Mouse (Mus musculus): Measurements from ENCODE around the gene Syk.

Syk gene

DNA sequence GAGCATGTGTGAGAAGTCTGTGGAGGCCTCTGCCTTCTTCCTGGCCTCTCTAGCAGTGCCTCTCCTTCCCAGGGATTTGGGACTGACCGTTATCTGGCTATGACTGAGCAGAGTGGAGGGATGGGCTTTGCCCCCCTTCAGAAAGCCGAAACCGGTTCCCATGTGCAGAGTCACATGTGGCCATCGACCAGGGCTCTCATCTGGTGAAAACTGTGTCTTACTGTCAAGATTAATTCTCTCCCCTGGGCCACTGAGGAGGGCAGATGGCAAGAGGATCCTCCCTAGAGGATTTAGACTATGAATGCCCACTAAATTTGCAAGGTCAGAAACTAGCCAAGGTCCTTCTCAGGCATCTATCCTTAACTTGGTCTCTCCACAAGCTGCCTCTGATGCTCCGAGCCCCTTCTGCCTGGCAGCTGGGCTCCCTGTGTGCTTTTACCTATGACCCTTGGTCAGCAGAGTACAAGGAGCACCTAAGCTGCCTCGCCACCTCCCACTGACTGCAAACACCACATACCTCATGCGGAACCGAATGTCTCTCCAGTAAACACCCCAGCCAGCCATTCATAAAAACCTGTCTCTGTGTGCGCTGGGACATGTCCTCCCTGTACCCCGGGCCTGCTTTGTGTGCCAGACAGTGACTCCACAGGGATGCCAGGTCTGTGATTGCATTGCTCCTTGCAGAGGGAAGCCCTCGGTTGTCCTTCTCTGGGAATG lies 65.2 kb downstream of the Syk start:
- DNase-seq (ENCODE audit: extremely low read depth, low read depth, low spot score): no peak

DNA sequence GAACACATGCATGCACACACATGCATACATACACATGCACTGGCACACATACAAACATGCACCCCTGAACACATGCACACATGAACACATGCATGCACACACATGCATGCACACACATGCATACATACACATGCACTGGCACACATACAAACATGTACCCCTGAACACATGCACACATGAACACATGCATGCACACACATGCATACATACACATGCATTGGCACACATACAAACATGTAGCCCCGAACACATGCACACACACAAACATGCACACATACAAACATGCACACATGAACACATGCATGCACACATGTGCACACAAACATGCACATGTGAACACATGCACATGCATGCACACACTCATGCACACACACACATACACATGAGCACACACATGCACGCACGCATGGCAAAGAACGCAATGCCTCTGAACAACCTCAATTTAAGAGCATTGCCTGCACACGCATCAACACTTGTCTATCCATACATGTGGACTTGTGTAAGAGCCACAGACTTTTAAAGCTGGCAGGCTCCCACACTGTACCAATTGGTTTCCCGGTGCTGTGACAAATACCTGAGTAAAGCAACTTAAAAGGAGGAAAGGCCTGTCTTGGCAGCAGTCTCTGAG lies 66.9 kb downstream of the Syk start:
- no peak for DNase-seq (ENCODE audit: extremely low read depth, low read depth, low spot score)

DNA sequence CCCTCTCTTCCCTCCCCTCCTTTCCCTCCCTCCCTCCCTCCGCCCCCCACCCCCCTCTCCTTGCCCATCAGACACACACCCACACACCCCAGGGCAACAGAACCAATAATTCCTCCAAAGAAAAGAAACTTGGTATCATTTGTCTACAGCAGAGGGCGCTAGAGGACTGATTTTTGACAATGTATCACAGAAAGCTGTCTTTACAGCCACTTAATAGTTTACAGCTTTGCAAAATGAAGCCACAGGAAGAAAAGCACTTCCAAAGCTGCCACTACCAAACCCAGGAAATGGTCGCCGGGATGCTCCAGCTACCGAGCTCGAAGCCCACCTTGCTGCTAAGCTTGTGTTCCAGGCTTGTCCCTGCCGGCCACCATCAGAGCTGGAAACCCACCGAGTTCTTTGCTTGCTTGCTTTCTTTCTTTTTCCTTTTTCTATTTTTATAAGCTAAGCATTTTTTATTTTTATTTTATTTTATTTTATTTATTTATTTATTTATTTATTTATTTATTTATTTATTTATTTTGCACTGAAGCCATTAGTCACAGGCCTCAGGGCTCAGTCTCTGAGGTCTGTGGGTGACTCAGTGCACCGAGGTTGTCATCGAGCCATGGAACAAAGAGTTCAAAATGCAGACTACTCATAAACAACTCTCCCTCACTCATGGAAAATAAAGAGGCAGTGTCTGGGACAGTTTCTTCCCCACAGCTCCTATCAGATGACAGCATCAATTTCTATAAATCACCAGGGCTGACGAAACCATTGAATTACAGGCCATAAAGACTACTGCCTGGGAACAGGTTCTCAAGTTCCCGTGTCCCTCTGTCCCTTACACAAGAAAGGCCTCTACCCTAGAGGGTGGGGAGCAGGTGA lies 68.6 kb downstream of the Syk start:
- peak; percentile 63 for DNase-seq (ENCODE audit: extremely low read depth, low read depth, low spot score)

DNA sequence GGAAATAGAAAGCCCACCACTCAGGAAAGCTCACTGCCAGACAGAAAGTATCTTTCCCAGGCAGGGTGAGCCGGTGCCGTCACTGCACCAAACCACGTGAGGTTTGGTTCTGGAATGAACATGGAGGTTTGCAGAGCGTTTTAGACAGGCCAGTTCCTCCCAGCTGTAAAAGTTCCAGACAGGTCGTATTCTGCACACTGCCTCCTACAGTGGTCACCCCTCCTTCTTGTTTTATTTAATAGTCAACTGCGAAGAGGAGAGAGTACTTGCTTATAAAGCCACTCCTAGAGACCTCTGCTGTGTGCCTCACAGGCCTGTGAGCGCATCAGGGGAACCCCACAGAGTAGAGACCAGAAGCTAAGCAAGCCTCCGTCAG lies 69.3 kb downstream of the Syk start:
- no peak for DNase-seq (ENCODE audit: extremely low read depth, low read depth, low spot score)

DNA sequence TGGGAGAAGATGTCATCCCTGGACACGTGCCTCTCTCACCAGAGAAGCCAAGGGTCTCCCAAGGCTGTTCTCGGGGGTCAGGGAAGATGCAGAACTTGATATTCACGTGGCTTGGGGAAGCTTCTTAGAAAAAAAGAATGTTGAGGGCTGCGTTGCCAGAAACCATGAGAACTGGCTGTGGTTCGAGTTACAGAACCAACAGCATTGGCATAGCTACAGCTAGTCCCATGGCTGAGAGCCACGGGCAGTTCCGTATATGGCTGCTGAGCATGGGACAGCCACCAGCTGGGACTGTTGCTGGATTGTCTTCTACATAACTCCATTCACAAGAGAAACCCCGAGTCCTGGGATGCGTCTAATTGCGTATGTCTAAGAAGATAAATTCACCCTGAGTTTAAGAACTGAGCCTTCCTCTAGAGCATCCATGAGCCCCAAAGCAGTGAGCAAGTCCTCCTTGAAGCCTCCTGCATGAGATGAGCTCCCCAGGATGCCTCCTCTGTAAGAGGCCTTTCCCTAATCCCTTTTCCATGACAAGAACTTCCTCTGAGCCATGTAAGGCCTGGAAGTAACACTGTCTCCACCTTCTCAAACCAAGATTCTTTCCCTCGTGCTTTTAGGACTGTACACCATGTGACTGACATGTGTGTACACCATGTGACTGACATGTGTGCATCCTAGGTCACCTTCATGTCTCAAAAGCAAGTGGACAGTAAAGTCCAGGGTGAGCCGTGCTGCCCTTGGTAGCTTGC lies 71.3 kb downstream of the Syk start:
- DNase-seq (ENCODE audit: extremely low read depth, low read depth, low spot score): no peak

DNA sequence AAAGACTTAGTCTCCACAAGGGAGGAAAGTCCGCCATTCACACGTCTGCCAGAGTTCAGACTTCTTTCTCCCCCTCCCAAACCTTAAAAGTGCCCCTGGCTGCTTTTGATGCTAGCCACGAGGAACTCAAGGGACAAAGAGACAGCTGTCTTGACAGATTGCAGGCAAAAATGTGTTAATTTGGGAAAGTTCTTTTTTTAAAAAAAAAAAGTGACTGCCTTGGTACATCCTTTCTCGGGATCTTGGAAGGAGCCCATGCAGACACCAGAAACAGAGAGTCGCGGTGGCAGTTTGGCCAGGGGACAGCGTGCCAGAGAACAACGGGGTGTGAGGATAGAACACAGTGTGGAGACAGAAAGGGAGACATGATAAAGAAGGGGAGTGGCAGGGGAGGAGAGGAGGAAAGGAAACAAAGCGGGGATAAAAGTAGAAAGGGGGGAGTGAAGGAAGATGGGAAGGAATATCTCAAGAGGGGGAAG lies 71.9 kb downstream of the Syk start:
- no peak for DNase-seq (ENCODE audit: extremely low read depth, low read depth, low spot score)

DNA sequence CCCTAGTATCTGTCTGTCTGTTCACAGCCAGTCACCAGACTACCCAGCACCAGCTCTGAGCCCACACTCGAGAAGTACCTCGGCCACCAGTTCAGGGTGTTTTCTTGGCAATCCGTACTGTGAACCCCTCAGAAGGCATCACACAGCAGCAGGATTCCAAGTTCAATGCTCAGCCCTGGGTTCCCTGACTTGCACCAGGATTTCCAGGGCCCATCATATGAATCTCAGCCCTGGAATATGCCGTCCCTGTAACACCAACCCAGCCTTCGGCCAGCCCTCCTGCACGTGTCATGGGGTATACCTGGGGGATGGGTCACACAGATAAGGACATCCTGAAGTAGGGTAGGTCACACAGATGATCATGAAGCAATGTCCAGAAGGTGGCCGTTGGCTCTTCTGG lies 75.0 kb downstream of the Syk start:
- DNase-seq (ENCODE audit: extremely low read depth, low read depth, low spot score): no peak

DNA sequence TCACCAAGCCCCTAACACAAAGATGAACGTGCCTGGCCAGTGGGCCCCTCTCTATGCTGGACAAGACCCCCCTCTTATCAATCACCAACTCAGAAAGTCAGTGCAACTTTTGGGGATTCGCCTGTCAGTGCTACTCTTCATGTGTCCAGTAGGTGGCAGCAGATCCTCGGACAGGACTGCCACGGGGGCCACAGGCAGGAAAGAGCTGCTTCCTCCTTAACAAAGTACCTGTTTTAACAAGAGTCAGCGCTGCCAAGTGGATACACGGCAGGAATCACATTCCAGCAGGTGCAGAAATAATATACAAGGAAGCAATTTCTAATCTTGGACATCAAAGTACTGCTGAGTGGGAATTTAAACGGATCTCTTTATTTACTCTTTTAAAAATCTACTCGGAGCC lies 75.5 kb downstream of the Syk start:
- DNase-seq (ENCODE audit: extremely low read depth, low read depth, low spot score): no peak

DNA sequence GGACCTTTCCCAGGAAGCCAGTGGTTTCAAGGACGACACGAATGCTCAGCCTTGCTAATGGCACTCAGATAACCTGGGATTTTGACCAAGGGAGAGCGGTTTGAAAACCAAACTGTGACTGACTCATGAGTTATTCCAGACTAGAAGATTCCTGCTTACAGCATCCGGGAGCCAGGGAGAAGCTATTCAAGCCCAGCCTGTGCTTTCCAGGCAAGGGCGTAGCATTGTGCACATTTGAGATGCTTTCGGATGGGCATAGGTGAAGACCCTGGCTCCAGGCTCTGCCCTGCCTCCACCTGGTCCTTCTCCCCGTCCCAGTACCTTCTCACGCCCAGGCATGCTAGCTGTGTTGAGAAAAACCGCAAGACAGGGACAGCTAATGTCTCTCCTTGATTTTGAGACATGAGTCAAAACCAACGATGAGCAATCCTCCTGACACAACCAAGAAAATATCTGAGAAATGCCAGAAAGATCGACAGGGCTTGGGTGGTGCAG lies 76.2 kb downstream of the Syk start:
- DNase-seq (ENCODE audit: extremely low read depth, low read depth, low spot score): no peak

DNA sequence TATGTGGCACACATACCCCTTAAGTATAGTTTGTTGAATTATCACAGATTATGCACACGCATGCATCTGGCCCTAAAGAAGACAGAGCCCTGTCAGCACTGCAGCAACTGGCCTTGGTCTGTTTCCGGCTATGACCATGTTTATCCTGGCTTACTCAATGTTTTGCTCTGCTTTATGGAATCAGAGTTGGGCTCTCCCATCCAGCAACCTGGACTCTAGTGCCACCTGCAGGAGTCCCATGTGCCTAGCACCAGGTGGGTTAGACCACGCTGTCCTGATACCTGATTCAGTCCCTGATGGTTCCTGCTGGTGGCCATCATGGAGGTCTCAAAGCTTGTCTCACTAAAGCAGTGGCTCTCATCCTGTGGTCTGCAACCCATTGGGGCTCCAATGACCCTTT lies 86.9 kb downstream of the Syk start:
- no peak for DNase-seq (ENCODE audit: extremely low read depth, low read depth, low spot score)

DNA sequence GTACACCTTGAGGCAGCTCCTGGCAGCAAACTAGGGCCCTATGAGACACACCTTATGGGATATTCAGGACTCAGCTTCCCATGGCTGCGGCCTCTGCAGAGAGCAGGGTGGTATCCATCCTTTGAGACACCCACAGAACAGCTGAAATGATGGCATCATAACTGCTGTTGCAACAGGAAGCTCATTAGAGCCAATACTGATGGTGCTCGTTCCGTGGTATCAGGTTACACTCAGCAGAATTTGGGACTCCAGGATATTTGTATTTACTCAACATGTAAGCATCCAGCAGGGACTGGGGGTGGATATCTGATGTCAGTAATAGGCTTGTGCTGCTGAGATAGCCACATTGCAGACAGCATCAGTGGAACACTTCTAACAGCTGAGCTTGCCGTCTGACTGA lies 90.3 kb downstream of the Syk start:
- no peak for DNase-seq (ENCODE audit: extremely low read depth, low read depth, low spot score)

DNA sequence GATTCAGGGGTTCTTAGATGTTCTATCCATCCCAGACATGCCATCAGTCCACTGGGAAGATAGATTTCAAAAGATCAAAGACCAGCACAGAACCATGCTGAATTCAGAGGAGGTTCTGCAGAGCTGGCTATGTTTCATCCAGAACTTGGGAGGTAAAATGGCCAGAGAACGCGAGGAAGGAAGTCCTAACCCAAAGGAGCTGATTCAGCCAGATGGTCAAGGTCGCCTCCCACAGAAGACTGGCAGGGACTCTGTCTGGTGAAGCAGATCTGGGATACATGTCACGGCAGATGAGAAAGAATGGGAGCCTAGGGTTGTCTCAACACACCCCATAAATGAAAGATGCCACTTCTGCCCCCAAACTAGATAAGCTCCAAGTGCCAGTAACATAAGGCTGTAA lies 90.9 kb downstream of the Syk start:
- no peak for DNase-seq (ENCODE audit: extremely low read depth, low read depth, low spot score)

DNA sequence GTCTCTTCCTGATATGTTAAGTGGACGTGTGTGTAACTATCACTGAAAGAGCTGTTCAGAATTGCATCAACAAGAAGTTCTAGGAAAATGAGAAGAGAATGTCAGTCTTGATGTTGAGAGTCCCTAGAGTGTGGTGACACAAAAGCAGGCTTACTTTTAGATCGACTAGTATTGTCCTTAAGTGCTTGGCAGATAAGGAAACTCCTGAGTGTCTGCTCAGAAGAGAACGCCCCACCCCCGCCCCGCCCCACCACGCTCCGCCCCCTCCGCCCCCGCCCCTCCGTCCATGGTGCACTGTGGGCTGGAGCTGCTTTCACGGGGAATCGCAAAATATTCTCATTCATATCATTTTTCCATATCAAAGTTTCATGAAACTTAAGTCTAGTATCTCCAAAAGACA lies 91.9 kb downstream of the Syk start:
- no peak for DNase-seq (ENCODE audit: extremely low read depth, low read depth, low spot score)

DNA sequence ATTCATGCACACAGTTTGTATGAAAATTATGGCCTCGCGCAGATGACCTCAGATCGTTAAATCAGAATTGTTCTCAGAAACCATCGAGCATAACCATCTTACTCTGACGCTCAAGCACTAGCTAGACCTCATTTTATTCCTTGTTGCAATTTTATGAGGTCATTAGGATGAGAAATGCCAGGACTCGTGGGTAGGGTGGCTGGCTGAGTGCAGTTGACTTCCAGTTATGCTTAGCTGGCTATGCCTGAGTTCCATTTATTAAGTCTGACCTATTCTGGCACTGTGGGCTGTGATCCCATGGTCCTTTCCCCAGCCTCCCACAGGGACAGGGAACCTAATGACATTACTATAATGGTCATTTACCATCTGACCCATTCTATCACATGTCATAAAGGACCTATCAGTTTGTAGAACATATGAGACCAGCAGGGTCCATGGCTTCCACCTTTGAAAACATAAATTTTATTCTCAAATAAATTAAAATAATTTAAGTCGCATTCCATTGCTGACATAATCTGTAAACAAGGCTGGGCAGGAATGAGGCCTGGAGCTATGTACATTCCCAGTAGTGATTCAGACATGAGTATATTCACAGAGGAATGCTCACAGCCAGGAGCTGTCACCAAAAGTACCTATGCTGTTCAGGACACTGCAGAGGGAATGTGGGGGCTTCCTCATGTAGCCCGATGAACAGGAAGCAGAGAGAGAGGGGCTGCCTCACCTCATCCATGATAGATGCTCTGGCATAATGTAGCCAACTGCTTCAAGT lies 92.7 kb downstream of the Syk start:
- no peak for DNase-seq (ENCODE audit: extremely low read depth, low read depth, low spot score)

DNA sequence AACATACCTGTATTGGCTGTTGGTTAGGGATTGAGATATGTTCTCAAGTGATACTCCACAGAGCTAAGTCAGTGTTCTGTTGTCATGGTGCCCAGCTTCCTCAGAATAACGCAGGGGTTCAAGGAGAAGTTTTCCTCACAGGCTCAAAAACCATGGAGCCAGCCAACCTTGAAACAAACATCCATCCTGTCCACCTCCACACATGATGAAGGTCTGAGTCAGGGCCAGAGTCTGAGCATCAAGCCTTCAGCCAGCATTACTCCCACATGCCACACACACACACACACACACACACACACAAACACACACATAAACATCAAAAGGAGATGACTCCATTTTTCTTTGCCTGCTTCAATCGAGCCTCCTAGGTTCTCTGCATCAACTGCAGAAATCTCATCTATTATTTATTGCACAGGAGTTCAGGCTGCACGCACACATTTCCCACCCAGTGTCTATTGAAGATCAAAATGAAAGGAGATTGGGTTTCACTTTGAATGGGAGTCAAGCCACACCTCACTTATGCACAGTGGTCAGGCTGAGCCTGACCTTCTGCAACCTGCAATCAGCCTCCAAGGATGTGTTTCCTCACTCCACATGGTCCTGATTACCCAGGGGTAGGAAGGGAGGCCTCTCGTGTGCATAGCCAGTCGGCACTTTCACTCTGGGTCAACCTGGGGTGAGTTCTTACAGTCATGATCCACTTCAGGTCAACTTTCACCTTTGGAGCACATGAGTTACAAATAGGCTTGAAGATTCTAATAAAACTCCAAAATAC lies 93.9 kb downstream of the Syk start:
- DNase-seq (ENCODE audit: extremely low read depth, low read depth, low spot score): no peak

DNA sequence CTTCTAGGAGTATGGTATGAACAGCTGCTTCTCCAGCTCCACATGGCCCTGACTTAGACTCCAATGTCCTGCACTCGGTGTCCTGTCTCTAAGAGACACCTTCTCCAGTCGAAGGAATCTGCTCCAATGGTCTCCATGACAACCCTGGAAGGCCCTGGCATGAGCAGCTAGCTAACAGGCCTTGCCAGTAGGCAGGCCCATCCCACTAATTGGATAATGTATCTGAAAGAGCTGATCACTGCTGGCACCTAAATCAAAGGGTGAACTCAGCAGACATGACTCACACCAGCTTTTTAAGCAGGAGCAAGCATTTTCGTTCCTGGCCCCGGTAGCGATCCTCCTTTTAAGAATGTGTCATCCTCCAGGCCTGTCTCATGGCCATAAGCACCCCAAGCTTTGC lies 96.9 kb downstream of the Syk start:
- DNase-seq (ENCODE audit: extremely low read depth, low read depth, low spot score): no peak

DNA sequence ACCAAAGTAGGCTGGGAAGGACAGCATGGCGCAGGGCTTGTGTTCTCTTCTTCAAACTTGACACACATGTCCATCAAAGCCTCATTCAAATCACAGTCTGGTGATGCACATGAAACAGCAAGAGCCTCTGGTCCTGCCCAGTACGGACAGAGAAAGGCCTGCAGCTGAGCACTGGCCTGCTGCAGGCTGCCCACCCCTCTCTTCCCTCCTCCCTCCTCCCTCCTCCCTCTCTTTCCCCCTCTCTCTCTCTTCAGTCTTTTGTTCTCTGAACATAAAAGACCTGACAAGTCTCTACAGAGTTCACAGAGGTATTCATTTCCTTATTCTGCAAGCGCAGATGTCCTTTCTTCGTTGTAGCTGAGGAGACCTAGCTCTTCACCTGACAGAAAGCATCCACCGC lies 99.1 kb downstream of the Syk start:
- no peak for DNase-seq (ENCODE audit: extremely low read depth, low read depth, low spot score)

DNA sequence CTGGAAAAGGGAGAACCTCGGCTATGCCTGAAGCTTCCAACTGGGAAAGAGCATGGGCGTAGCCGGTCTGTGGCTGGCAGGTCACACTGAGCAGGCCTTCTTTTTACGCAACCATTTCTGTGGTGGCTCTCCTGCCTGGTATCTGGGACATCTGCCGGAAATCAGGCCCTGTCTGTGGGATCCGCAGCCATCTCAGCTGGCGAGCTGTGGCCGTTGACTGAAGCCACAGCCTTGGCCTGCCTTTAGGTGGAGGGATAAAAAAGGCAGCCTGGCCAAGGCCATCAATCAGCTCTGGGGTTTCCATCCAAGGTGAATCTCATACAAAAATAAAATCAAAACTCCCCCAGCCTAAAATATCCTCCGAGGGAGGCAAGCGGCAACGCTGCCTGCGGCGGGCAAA lies 107.5 kb downstream of the Syk start:
- no peak for DNase-seq (ENCODE audit: extremely low read depth, low read depth, low spot score)

DNA sequence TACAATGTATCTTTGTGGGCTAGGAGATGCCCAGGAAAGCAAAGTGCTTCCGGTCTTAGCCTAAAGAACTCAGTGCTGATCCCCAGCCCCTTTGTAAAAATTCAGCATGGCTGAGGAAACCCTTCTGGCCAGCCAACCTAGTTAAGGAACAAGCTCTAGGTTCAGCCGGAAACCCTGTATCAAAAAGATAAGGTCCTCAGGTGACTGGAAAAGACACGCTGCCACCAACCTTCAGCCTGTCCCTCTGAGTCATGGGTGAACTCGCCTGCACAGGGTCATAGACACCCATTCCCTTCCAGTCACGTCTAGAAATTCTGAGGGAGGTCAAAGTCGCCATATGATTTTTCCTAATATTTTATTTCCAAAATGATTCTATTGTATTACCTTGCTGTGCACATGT lies 109.3 kb downstream of the Syk start:
- no peak for DNase-seq (ENCODE audit: extremely low read depth, low read depth, low spot score)

DNA sequence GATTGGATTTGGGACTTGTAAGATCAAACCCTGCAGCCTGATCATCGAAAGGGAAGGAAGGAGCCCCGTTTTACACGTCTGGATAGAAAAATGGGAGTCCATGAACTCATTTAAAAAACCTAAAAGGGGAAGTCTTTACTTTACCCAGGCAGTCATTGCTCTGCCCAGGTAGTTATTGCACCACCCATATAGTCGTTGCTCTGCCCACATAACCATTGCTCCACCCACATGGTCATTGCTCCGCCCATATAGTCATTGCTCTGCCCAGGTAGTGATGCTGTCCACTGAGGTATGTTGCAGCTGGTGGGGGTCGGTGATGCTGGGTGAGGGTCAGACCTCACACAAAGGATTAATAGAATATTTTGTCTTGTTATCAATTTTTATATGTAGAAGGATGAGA lies 111.9 kb downstream of the Syk start:
- DNase-seq (ENCODE audit: extremely low read depth, low read depth, low spot score): no peak
